Mouse (Mus musculus) retina, adult 2 months (tissue): ENCODE results near the gene Zswim8.

Source experiments
- DNase-seq: peaks from one replicate; pipeline ENCODE4 v3.0.0-alpha.2; 2012; ENCODE audit warnings: low read depth, low spot score

The Zswim8 gene

DNA sequence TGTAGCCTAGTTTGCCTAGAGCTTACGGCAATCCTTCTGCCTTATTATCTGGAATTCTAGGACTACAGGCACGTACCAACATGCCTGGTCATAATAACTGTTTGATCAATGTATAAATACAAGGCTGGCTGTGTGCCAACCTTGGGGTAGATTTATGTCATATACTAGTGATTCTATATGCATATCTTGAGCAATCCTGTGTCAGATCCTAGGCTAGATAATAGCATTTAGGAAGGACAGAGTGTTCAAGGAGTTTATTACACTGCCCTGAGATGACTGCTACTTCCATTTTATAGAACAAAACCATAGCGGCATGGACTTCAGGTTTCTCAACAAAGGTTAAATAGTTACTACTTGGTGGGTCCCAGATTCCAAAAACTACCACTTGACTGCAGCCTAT lies 64.6 kb downstream of the Zswim8 start:
- DNase-seq, result no peak

DNA sequence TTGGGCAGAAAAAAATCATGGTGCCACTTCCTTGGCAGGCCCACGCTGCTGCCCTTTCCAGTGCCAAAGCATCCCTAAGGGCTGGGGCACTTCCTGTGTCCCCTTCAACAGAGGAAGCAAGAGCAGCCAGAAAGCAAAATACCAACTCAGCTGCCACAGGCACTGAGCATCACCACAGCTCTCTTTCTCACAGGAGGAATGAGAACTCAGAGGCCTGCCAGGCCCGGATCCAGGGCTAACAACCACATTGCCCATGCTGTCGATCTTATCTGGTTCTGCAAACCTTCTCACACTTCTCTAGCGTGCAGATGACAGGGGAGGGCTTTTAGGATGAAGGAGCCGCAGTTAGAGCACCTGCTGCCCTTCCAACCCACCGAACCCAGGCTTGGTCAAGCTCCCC lies 65.5 kb downstream of the Zswim8 start:
- DNase-seq, result no peak
